Mouse (Mus musculus) lung, postnatal 0 days (tissue): ENCODE measurements around the gene Kdm6b. TPM values are rescaled to one million over a fixed set of nuclear protein-coding genes. Genes with fewer than 3 reads are reported as not detected.

ENCODE experiments used
- ATAC-seq: fragments of 200-750 bp; cut with Nextera tagmentation; 2 replicates; pipeline ENCODE4 v1.8.0; 2017; ENCODE audit warnings: moderate library complexity
- DNase-seq: peaks from one replicate; pipeline ENCODE4 v3.0.0-alpha.2; 2016; ENCODE audit warnings: low spot score
- H3K27ac ChIP-seq: fragments of 300-500 bp; sonication (generic); 2 replicates; pipeline ENCODE4 v1.5.1; 2014; ENCODE audit warnings: antibody characterized with exemption, mild to moderate bottlenecking, low read length, mixed read lengths
- H3K27me3 ChIP-seq: fragments of 300-500 bp; sonication (generic); replicated peaks from 2 replicates; pipeline ENCODE4 v1.6.1; 2014; ENCODE audit warnings: low read length, mixed read lengths; ENCODE audit not compliant: insufficient read depth
- H3K36me3 ChIP-seq: fragments of 300-500 bp; sonication (generic); 2 replicates; pipeline ENCODE4 v1.6.1; 2014; ENCODE audit warnings: low read length, mixed read lengths; ENCODE audit not compliant: insufficient read depth
- H3K4me1 ChIP-seq: fragments of 300-500 bp; sonication (generic); 2 replicates; pipeline ENCODE4 v1.6.1; 2014; ENCODE audit warnings: antibody characterized with exemption, low read depth, low read length, mixed read lengths; ENCODE audit not compliant: insufficient read depth
- H3K4me2 ChIP-seq: fragments of 300-500 bp; sonication (generic); replicated peaks from 2 replicates; pipeline ENCODE4 v1.6.1; 2014; ENCODE audit warnings: low read depth, mild to moderate bottlenecking, low read length, moderate library complexity, mixed read lengths
- H3K4me3 ChIP-seq: fragments of 300-500 bp; sonication (generic); 2 replicates; pipeline ENCODE4 v1.5.1; 2014; ENCODE audit warnings: low read depth, low read length
- H3K9ac ChIP-seq: fragments of 300-500 bp; sonication (generic); replicated peaks from 2 replicates; pipeline ENCODE4 v1.6.1; 2014; ENCODE audit warnings: low read depth, mild to moderate bottlenecking
- H3K9me3 ChIP-seq: fragments of 300-500 bp; sonication (generic); 2 replicates; pipeline ENCODE4 v1.6.1; 2016; ENCODE audit warnings: low read length, mixed read lengths
- CTCF ChIP-seq: IDR thresholded peaks from 2 replicates; pipeline ENCODE4 v1.5.1; 2016; ENCODE audit warnings: antibody characterized with exemption, mild to moderate bottlenecking
- EP300 ChIP-seq: IDR thresholded peaks from 2 replicates; pipeline ENCODE4 v1.6.1; 2016; ENCODE audit warnings: antibody characterized with exemption, mild to moderate bottlenecking, control low read depth
- WGBS: fragments of 180-500 bp; shearing (Covaris S2); extraction: QIAGEN DNeasy Blood & Tissue Kit; methylation state at CpG from one replicate; pipeline ENCODE4 v1.1.7; 2014; 5-methylcytosine and 5-hydroxymethylcytosine counted together
- polyA plus RNA-seq: library from polyadenylated mRNA; unstranded; fragments of >200 nt; fragmentation: Nextera tagmentation; extraction: Ambion mirVana; gene quantifications from 2 replicates; pipeline ENCODE4 v1.2.1, GENCODE M21; 2015

Kdm6b gene
- polyA plus RNA-seq, 1 experiment from 2014 or later: 29.4 TPM

DNA sequence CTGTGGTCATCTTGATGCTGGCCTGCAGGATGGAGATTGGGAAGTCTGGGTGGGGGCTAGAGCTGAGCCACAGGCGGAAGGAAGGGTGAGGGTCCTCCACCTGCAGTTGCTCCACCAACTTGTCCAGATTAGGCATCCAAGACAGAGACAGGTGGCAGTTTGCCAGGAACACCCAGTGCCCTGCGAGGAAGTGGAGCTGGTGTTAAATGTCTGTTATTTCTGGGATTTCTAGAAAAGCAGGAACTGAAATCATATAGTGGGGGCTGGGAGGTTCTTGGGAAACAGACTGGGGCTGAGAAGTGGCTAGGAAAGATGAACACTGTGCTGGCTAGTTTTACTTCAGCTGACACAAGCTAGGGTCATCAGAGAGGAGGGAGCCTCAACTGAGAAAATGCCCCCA, 15.8 kb upstream of the Kdm6b start:
- DNase-seq: peak; percentile 43
- H3K27ac ChIP-seq: no peak overlapping the region
- no peak overlapping the region for H3K4me3 ChIP-seq
- H3K9ac ChIP-seq: no peak overlapping the region
- no peaks in the 10 kb centered on the region for H3K36me3 ChIP-seq
- no peaks in the 10 kb centered on the region for H3K27me3 ChIP-seq
- H3K9me3 ChIP-seq: no peaks in the 10 kb centered on the region
- TF ChIP-seq EP300 (no peak), CTCF (no peak)
- 12% methylated on average over 2 of the region's 2 CpGs for WGBS
- H3K4me2 ChIP-seq: no peak overlapping the region
- ATAC-seq: no peak
- H3K4me1 ChIP-seq: 0 out of 2 replicates have a peak, but pooled peaks cover 2% of the 10 kb centered on the region

DNA sequence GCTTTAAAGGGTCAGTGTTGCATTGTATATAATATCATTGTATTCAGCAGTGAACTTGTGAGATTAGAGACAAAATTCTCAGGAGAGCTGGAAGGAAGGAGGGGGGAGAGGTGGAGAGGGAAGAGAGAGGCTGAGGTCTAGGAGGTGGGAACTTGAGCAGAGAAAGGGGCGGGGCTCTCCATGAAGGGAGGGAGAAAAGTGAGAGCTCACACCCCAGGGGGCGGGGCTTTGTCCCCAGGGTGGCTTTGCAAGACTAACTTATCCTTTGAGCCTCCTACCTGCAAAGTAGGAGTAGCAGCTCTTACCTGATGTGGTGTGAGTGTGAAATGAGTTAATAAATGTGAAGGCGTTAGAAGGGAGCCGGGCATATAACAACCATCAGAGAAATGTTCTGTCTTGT, 15.3 kb upstream of the Kdm6b start:
- TF ChIP-seq EP300 (no peak), CTCF (peak; percentile 18)
- Histone ChIP-seq H3K4me3 (no peak overlapping the region), H3K9me3 (no peaks in the 10 kb centered on the region), H3K27me3 (no peaks in the 10 kb centered on the region), H3K27ac (no peak overlapping the region), H3K36me3 (no peaks in the 10 kb centered on the region), H3K9ac (no peak overlapping the region), H3K4me2 (no peak overlapping the region), H3K4me1 (0 out of 2 replicates have a peak, but pooled peaks cover 2% of the 10 kb centered on the region)
- ATAC-seq (peak; percentile 81), DNase-seq (peak; percentile 93)
- 16% methylated on average over 4 of the region's 4 CpGs for WGBS

DNA sequence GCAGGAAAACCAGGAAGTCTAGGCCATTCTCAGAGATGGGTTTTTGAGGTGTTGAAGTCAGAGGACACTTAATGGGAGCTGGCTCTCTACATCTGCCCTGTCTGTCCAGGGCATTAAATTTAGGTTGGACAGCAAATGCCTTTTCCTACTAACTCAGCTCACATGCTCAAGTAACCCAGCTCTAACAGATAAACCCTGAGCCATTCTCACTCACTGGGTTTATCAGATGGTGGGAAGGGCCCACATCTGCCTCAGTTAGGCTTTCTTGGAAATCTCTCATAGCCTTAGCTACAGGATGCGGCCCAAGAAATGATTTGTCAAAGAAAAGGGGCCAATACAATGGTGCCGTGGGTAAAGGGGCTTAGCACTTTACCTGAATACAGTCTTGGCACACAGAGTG, 12.8 kb upstream of the Kdm6b start:
- H3K27me3 ChIP-seq: no peaks in the 10 kb centered on the region
- no peak overlapping the region for H3K4me3 ChIP-seq
- no peak overlapping the region for H3K4me2 ChIP-seq
- H3K4me1 ChIP-seq: no peaks in the 10 kb centered on the region
- 75% methylated on average over 2 of the region's 2 CpGs for WGBS
- no peak for TF ChIP-seq EP300
- no peak for TF ChIP-seq CTCF
- no peaks in the 10 kb centered on the region for H3K9me3 ChIP-seq
- DNase-seq: no peak
- H3K27ac ChIP-seq: no peak overlapping the region
- no peak overlapping the region for H3K9ac ChIP-seq
- H3K36me3 ChIP-seq: no peaks in the 10 kb centered on the region
- no peak for ATAC-seq

DNA sequence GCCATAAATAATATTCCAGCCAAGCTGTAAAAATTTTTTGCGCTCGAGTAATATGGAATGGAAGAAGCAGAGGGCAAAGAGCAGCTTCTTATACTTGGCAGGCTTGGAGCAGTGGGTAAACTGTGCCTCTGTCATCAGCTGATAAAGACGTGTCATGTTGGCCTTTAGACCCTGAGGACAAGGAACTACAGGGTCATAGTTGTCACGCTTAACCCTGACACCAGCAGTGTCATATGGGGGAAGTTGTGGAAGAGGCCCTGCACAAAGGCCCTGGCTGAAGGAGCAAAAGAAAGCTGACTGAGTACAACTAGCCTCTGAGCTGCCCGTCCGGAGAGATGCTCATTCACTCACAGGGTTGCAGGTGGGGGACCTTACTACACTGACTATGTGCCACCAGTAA, 10.4 kb upstream of the Kdm6b start:
- 60% methylated on average over 6 of the region's 6 CpGs for WGBS
- no peaks in the 10 kb centered on the region for H3K27me3 ChIP-seq
- ATAC-seq: no peak
- no peaks in the 10 kb centered on the region for H3K9me3 ChIP-seq
- 0 out of 2 replicates have a peak, but pooled peaks cover 6% of the 10 kb centered on the region for H3K4me1 ChIP-seq
- H3K4me2 ChIP-seq: no peak overlapping the region
- no peaks in the 10 kb centered on the region for H3K36me3 ChIP-seq
- no peak overlapping the region for H3K27ac ChIP-seq
- no peak overlapping the region for H3K4me3 ChIP-seq
- no peak overlapping the region for H3K9ac ChIP-seq
- TF ChIP-seq CTCF (no peak), EP300 (no peak)
- no peak for DNase-seq

DNA sequence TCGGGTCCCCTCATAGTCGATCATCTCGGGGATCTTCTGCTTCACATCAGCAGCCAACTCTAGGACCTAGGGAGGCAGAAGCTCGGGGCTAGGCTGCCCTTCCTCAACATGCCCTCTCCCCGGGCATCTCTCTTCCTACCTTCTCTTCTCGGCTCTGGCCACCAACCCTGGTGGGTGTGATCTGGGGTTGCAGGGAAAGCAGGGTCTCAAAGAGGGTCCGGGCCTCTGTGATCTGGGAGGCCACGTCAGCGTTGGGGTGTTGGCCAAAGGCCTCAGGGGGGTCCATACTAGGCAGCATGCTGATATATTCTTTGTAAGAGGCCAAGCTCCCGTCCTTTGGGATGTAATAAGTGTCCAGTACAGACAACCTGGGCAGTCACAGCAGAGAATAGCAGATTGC, 9.4 kb upstream of the Kdm6b start:
- Histone ChIP-seq H3K27me3 (no peaks in the 10 kb centered on the region), H3K36me3 (no peaks in the 10 kb centered on the region), H3K9me3 (no peaks in the 10 kb centered on the region), H3K4me1 (0 out of 2 replicates have a peak, but pooled peaks cover 6% of the 10 kb centered on the region), H3K9ac (no peak overlapping the region), H3K27ac (no peak overlapping the region), H3K4me3 (no peak overlapping the region), H3K4me2 (no peak overlapping the region)
- ATAC-seq (no peak), DNase-seq (no peak)
- WGBS: 87% methylated on average over 10 of the region's 10 CpGs
- TF ChIP-seq EP300 (no peak), CTCF (no peak)

DNA sequence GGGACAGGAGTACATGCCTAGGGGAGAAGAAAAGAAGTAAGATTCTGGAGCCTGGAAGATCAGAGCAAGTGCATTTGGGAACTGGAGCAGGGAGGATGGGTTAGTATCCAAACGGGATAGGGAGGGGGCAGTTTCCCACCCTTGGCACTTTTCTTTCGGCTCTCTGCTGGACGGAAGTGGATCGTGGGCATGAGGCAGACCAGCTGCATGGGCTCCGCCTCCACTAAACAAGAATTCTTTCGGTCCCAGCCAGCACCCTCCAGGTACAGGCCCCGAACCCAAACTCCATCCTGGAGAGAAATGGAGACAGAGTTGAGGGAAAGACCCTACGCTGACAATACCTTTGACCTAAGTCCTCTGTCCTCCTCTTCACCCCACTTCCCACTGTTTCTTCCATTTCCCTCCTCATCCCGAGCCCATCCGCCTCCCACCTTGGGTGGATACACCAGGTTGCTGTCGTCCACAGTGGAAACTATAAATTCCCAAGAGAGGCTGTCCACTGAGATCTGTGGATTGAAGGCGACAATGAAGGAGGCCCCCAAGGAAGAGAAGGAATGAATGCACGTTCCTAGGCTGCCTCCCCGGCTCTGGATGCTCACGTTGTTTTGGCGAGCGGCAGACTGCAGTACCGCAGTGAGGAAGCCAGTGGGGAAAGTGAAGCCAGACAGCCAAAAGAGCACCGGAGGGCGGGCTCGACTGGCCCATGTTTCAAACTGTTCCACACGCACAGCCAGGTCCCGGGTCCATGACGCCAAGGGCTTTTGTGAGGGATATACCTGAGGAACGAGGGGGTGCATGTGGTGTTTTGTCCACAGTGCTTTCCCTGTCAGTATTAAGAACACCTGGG, 7.9 kb upstream of the Kdm6b start:
- Histone ChIP-seq H3K4me2 (no peak overlapping the region), H3K4me3 (no peak overlapping the region), H3K4me1 (peaks cover 6% of the 10 kb centered on the region; the same call in 1 of the 2 replicates), H3K27me3 (no peaks in the 10 kb centered on the region), H3K36me3 (no peaks in the 10 kb centered on the region), H3K27ac (no peak overlapping the region), H3K9ac (no peak overlapping the region), H3K9me3 (no peaks in the 10 kb centered on the region)
- TF ChIP-seq EP300 (no peak), CTCF (no peak)
- 21% methylated on average over 24 of the region's 25 CpGs for WGBS
- ATAC-seq: no peak
- DNase-seq: no peak
